Mouse (Mus musculus) small intestine, adult 2 months (tissue): Measurements from ENCODE around the gene Ccl22.

Experiments used
- CTCF ChIP-seq: fragments of 200-500 bp; IDR thresholded peaks from 2 replicates; pipeline ENCODE4 v1.5.1; 2012; ENCODE audit warnings: low read depth, mild to moderate bottlenecking, control low read depth, inconsistent platforms, low read length, moderate library complexity, mixed read lengths; ENCODE audit not compliant: insufficient replicate concordance, insufficient read length; ENCODE audit errors: extremely low read depth
- POLR2A ChIP-seq: fragments of 200-500 bp; IDR thresholded peaks from 2 replicates; pipeline ENCODE4 v1.6.1; 2012; ENCODE audit warnings: low read depth, mild to moderate bottlenecking, control low read depth, inconsistent platforms, low read length, moderate library complexity

DNA sequence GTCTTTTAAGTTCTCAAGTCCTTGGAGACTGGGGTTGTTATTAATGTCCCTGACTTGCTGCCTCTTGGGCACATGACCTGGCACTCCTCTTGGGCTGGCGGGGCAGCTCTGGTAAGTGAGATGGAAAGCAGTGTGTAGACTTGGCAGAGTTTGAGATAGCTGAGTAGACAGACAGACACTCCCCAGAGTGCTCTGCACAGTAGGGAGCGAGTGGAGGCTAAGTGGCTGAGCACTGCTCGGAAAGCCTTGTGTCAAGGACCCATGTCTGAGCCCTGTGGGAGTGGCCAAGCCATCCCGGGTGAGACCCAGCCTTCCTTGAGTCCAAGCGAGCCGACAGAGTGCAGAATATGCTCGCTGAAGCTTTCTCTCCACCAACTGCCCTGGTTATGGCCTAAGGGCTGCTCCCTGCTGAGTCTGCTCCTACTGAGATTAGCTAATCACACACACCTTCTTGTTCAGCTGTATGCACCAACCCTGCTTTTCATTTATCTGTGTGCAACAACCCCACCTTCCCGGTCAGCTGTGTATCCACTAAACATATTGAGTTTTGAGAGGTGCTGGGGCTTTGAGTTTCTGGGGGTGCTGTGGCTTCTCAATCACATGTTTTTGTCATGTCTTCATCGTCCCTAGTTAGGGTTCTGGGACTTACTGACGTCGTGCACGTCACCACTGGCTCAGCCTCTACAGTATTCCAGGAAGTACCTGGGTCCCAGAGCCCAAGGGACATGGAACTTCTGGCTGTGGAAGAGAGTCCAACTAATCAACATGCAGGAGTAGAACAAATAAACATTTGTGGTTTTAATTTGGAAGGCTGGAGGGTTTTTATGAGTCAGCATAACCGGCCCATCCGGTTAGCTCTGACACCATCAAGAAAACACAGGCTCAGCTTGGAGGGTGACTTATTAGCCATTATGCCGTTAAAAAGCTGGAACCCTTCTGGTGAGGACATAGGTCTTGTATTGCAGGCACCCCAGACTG, 42.4 kb downstream of the Ccl22 start:
- no peak for TF ChIP-seq CTCF
- TF ChIP-seq POLR2A: 0 out of 2 replicates have a peak, but pooled peaks have one; percentile 16
